Mouse (Mus musculus): ENCODE measurements around the gene Pdk2. TPM values are rescaled to one million over a fixed set of nuclear protein-coding genes. Genes with fewer than 3 reads are reported as not detected.

The Pdk2 gene
- polyA plus RNA-seq, 1 experiment from 2014 or later = 30.2 TPM

Other genes with a start within 250 kb of the Pdk2 start
- 1,375 and 1,459 TPM in 2 replicates for gene Col1a1, start 105.1 kb downstream of the Pdk2 start, polyA plus RNA-seq (2015; fragmentation: Nextera tagmentation; extraction: Ambion mirVana)
- not detected in 2 replicates for gene Hils1, start 73.8 kb downstream of the Pdk2 start, polyA plus RNA-seq (2015; fragmentation: Nextera tagmentation; extraction: Ambion mirVana)
- 0.17 and 0.27 TPM in 2 replicates for gene Sgca, start 65.0 kb downstream of the Pdk2 start, polyA plus RNA-seq (2015; fragmentation: Nextera tagmentation; extraction: Ambion mirVana)
- 10.3 TPM in 2 replicates for gene Ppp1r9b, start 50.3 kb downstream of the Pdk2 start, polyA plus RNA-seq (2015; fragmentation: Nextera tagmentation; extraction: Ambion mirVana)
- 19.8 and 21.1 TPM in 2 replicates for gene Samd14, start 31.5 kb downstream of the Pdk2 start, polyA plus RNA-seq (2015; fragmentation: Nextera tagmentation; extraction: Ambion mirVana)
- gene Itga3, start 35.4 kb upstream of the Pdk2 start, polyA plus RNA-seq (2015; fragmentation: Nextera tagmentation; extraction: Ambion mirVana) = 23.8 and 24.1 TPM in 2 replicates
- 1.9 and 2.0 TPM in 2 replicates for gene Dlx3, start 78.8 kb upstream of the Pdk2 start, polyA plus RNA-seq (2015; fragmentation: Nextera tagmentation; extraction: Ambion mirVana)
- gene Dlx4, start 104.9 kb upstream of the Pdk2 start, polyA plus RNA-seq (2015; fragmentation: Nextera tagmentation; extraction: Ambion mirVana) = 0.46 and 0.58 TPM in 2 replicates
- 0.10 and 0.14 TPM in 2 replicates for gene Tac4, start 220.2 kb upstream of the Pdk2 start, polyA plus RNA-seq (2015; fragmentation: Nextera tagmentation; extraction: Ambion mirVana)